Mouse (Mus musculus) midbrain, embryonic 16.5 days (tissue): ENCODE measurements around the gene Kalrn. TPM values are rescaled to one million over a fixed set of nuclear protein-coding genes. Genes with fewer than 3 reads are reported as not detected.

Source experiments
- ATAC-seq: fragments of 200-750 bp; cut with Nextera tagmentation; 2 replicates; pipeline ENCODE4 v1.8.0; 2017; ENCODE audit warnings: moderate TSS enrichment
- H3K27ac ChIP-seq: fragments of 300-500 bp; sonication (generic); 2 replicates; pipeline ENCODE4 v1.5.1; 2014; ENCODE audit warnings: mild to moderate bottlenecking, low read length, mixed read lengths
- H3K27me3 ChIP-seq: fragments of 300-500 bp; sonication (generic); 2 replicates; pipeline ENCODE4 v1.6.1; 2014; ENCODE audit warnings: low read depth, low read length, mixed read lengths; ENCODE audit not compliant: control insufficient read depth, insufficient read depth
- H3K36me3 ChIP-seq: fragments of 300-500 bp; sonication (generic); 2 replicates; pipeline ENCODE4 v1.6.1; 2014; ENCODE audit warnings: mild to moderate bottlenecking, low read length, moderate library complexity, mixed read lengths; ENCODE audit not compliant: control insufficient read depth, insufficient read depth
- H3K4me1 ChIP-seq: fragments of 300-500 bp; sonication (generic); 2 replicates; pipeline ENCODE4 v1.6.1; 2014; ENCODE audit warnings: mild to moderate bottlenecking, low read length, mixed read lengths; ENCODE audit not compliant: control insufficient read depth, insufficient read depth
- H3K4me2 ChIP-seq: fragments of 300-500 bp; sonication (generic); 2 replicates; pipeline ENCODE4 v1.6.1; 2014; ENCODE audit warnings: mild to moderate bottlenecking, low read length, mixed read lengths
- H3K4me3 ChIP-seq: fragments of 300-500 bp; sonication (generic); 2 replicates; pipeline ENCODE4 v1.5.1; 2014; ENCODE audit warnings: low read depth, mild to moderate bottlenecking, low read length, moderate library complexity, mixed read lengths
- H3K9ac ChIP-seq: fragments of 300-500 bp; sonication (generic); 2 replicates; pipeline ENCODE4 v1.6.1; 2014; ENCODE audit warnings: low read depth, low read length, mixed read lengths
- H3K9me3 ChIP-seq: fragments of 300-500 bp; sonication (generic); replicated peaks from 2 replicates; pipeline ENCODE4 v1.6.1; 2014; ENCODE audit warnings: mild to moderate bottlenecking, low read length, mixed read lengths; ENCODE audit not compliant: control insufficient read depth, poor library complexity, severe bottlenecking
- WGBS: fragments of 180-500 bp; shearing (Covaris S2); extraction: QIAGEN DNeasy Blood & Tissue Kit; methylation state at CpG from one replicate; pipeline ENCODE4 v1.1.7; 2014; 5-methylcytosine and 5-hydroxymethylcytosine counted together
- polyA plus RNA-seq: library from polyadenylated mRNA; unstranded; fragments of >200 nt; fragmentation: Nextera tagmentation; extraction: Ambion mirVana; gene quantifications from 2 replicates; pipeline ENCODE4 v1.2.1, GENCODE M21; 2015

Gene Kalrn
- polyA plus RNA-seq, 1 experiment from 2014 or later = 31.3 TPM

DNA sequence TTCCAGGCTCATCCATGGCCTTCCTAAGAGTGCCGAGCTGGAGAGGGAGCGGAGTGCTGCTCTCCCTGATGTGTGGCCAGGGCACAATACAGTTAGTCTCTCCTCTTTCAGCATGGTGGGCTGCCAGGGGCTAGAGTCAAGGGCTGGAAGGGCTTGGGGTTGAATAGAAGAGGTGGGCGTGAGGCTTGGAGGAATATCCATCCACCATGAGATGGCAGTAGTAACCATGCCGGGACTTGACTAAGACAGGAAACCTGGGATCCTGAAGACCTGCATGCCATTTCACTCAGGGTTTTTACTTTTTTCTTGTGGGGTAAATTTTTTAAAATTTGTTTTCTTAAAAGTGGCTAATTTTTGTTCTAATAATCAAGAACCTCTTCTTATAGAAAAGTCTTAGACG lies 365.4 kb downstream of the Kalrn start:
- Histone ChIP-seq H3K9ac (no peak overlapping the region), H3K9me3 (no peaks in the 10 kb centered on the region), H3K36me3 (peaks cover 20% of the 10 kb centered on the region), H3K27ac (no peak overlapping the region), H3K27me3 (no peaks in the 10 kb centered on the region), H3K4me2 (no peak overlapping the region), H3K4me3 (no peak overlapping the region), H3K4me1 (peaks cover 4% of the 10 kb centered on the region)
- WGBS = 94% methylated on average over 5 of the region's 5 CpGs
- no peak for ATAC-seq

DNA sequence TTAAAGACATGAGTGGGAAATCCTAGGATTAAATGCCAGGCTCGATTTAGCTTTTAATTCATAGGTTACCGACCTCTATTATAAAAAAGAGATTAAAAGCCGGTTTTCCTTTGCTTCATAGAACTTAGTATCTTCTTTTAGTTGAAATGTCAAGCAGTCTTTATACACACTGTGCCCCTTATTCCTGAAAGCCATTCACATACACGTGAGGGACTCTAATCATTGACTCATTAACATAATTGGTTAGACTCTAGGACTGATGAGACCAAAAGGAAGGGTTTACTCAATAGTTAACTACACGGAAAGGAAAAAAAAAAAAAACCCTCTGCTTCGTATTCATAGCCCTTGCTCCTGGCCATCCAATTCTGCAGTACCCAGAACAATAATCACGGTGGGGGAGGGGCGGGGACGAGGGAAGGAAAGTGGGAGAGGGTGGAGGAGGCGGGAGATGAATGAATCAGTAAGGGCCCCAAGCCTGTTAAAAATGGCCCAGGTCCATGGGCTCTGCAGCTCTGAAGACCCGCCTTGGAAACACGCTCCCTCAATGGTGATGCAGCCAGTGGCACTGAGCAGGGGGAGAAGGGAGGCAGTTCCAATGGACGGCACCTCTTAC lies 368.7 kb downstream of the Kalrn start:
- H3K4me2 ChIP-seq = no peak overlapping the region
- H3K9me3 ChIP-seq = no peaks in the 10 kb centered on the region
- H3K9ac ChIP-seq = no peak overlapping the region
- H3K36me3 ChIP-seq = peaks cover 5% of the 10 kb centered on the region
- H3K4me3 ChIP-seq = no peak overlapping the region
- H3K4me1 ChIP-seq = peaks cover 9% of the 10 kb centered on the region
- ATAC-seq = peak; percentile 56; the same call in 1 of the 2 replicates
- no peak overlapping the region for H3K27ac ChIP-seq
- H3K27me3 ChIP-seq = no peaks in the 10 kb centered on the region
- WGBS = 35% methylated on average over 13 of the region's 13 CpGs

DNA sequence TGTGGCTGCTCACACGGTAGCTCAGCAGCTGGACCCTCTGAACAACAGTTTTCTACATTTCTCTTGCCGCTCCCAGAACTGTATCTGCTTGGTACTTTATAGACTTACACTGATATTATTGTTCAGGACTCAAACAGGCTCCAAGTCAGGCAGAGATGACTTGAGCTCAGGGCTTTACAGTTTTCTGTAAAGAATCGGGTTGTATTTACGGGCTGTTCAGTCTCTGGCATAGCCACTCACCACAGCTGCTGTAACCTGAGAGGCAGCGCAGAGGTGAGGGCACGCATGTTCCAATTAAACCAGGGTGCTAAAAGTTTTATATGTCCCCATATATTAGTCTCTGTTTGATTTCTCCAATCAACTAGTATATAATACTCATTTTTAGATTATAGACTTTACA lies 373.8 kb downstream of the Kalrn start:
- Histone ChIP-seq H3K36me3 (peaks cover 12% of the 10 kb centered on the region), H3K9me3 (no peaks in the 10 kb centered on the region), H3K27me3 (no peaks in the 10 kb centered on the region), H3K4me3 (no peak overlapping the region), H3K9ac (no peak overlapping the region), H3K27ac (no peak overlapping the region), H3K4me1 (peaks cover 11% of the 10 kb centered on the region; the same call in 1 of the 2 replicates), H3K4me2 (no peak overlapping the region)
- 92% methylated on average over 6 of the region's 6 CpGs for WGBS
- ATAC-seq = no peak

DNA sequence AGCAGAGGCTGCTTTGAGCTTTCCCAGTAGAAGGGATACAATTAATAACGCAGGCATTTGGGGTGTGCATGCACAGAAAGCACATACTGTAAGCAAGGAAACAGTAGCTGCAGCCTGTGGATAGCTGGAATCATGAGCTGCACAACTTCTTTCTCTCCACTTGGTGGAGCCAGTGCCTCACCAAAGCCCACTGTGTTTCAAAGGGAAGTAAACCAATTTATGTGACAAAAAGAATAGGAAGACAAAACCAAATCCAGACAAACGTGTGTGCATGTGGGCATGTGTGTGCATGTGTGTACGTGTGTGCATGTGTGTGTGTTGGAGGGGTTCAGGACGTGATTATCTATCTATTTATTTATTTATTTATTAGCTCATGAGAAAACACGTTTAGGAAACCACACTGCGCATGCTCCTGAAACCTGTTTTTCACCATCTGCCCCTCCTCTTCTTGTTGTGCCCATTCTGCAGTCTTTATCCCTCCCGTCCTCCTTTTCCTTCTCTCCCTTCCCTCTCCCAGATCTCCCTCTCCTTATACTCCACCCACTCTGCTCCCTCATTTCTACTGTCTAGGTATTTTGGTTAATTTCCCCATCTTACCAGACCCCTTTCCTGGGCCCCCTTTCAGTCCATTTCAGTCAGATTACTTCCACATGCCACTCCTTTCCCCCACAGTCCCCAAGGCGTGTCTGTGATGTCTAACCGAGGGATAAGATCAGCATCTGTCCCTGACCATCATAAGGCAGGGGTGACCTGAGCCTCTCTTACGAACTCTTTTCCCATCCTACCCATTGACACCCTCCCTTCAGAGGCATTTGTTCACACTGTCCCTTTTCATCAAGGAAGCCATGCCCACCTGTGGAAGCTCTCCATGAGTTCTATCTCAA lies 380.1 kb downstream of the Kalrn start:
- ATAC-seq = peak; percentile 62
- Histone ChIP-seq H3K9me3 (no peaks in the 10 kb centered on the region), H3K36me3 (peaks cover 12% of the 10 kb centered on the region), H3K4me2 (no peak overlapping the region), H3K9ac (0 out of 2 replicates have a peak overlapping the region, but pooled peaks have one; percentile 10), H3K4me1 (peaks cover 4% of the 10 kb centered on the region; the same call in 1 of the 2 replicates), H3K27me3 (no peaks in the 10 kb centered on the region), H3K4me3 (no peak overlapping the region), H3K27ac (no peak overlapping the region)
- WGBS = 47% methylated on average over 10 of the region's 10 CpGs

DNA sequence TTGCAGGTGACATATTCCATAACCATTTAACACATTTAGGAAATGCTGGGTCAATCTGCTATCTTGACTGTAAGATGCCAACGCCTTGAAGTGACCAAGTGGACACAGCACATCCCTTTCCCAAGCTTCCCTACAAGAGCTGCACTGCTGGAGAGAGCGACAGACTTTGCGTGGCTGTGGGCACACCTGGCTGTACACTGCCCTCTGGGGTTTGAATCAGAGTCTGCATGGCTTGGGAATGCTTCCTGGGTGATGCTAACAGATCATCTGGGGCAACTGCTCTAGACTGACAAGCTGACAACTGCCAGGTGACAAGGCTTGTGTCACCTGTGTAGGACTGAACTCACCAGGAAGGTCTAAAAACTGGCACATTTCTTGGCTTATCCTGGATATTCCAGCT lies 388.6 kb downstream of the Kalrn start:
- no peaks in the 10 kb centered on the region for H3K27me3 ChIP-seq
- H3K36me3 ChIP-seq = peaks cover 16% of the 10 kb centered on the region

DNA sequence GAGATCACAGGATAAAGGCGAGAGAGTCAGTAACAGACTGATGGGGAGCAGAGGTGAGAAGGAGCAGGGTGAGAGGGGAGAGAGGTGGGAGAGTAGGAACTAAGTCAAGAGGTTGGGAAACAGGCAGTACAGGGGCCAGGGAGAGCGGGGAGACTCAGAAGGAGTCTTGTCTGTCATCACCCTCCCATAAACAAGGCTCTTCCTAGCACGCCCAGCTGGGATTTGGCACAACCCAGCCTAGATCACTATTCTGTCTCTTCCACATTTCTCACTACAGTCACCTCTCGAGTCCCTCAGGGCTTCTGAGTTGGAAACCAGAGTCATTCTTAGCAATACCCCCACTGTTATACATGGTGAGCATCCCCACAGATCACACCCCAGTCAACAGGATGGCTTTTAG lies 390.1 kb downstream of the Kalrn start:
- H3K4me1 ChIP-seq = peaks cover 3% of the 10 kb centered on the region
- no peak overlapping the region for H3K9ac ChIP-seq
- H3K27me3 ChIP-seq = no peaks in the 10 kb centered on the region
- no peak for ATAC-seq
- H3K9me3 ChIP-seq = no peaks in the 10 kb centered on the region
- WGBS = 96% methylated on average over 4 of the region's 4 CpGs
- H3K27ac ChIP-seq = no peak overlapping the region
- H3K4me3 ChIP-seq = no peak overlapping the region
- H3K4me2 ChIP-seq = no peak overlapping the region
- H3K36me3 ChIP-seq = peaks cover 11% of the 10 kb centered on the region

More for the DNA sequence above, 388.6 kb downstream of the Kalrn start:
- no peak overlapping the region for H3K4me2 ChIP-seq
- WGBS = 78% methylated on average over 3 of the region's 3 CpGs
- no peak for ATAC-seq
- H3K27ac ChIP-seq = no peak overlapping the region
- no peak overlapping the region for H3K4me3 ChIP-seq
- H3K4me1 ChIP-seq = peaks cover 3% of the 10 kb centered on the region
- H3K9ac ChIP-seq = no peak overlapping the region
- no peaks in the 10 kb centered on the region for H3K9me3 ChIP-seq

DNA sequence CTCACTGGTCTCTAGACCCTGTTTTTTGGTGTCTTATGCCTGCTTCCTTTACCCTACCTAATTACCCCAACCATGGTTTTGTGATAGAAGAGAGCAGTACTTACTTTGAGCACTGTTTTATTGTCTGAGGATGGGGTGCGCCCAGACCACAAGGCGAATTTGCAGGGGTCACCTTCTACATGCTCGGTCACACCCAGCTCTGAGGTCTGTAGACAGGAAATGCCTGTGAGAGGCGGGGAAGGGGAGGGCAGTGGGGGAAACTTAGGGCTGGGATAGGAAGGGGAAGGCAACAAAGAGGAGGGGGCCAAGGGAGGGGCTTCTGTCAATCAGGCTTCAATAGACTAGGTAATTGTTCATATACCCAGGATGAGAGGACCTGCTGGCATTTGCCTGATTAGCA lies 397.7 kb downstream of the Kalrn start:
- WGBS = 94% methylated on average over 4 of the region's 4 CpGs
- Histone ChIP-seq H3K27me3 (no peaks in the 10 kb centered on the region), H3K36me3 (peaks cover 39% of the 10 kb centered on the region), H3K4me3 (no peak overlapping the region), H3K9ac (no peak overlapping the region), H3K9me3 (no peaks in the 10 kb centered on the region), H3K4me2 (no peak overlapping the region), H3K27ac (no peak overlapping the region), H3K4me1 (peaks cover 3% of the 10 kb centered on the region)
- no peak for ATAC-seq

DNA sequence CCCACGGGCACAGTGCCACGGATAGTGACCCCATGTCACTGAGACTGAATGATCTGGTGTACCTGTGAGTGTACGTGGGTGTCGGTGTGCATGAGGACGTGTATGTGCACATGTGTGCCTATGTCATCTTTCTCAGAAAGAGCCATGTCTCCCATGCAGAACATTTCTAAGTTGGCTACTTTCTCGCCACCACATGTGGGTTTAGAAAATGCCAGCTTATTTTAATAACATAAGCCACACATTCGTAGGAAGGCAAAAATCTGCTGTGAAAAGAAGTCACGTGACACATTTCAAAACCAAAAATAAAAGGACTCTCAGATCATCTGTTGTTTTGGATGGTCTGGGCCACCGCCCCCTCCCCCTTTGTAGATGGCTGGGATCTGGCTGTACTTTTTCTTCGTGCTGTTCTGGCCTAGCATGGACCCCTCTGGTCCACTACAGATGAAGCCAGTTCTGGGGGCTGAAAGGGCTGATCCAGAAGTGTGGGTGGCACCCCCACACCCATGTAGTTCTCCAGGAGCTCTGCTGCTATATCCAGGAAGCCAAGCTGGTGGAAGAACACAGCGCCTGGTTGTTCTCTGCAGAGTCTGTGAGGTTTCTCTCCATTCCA lies 400.7 kb downstream of the Kalrn start:
- no peak overlapping the region for H3K4me3 ChIP-seq
- WGBS = 93% methylated on average over 11 of the region's 11 CpGs
- ATAC-seq = no peak
- H3K9me3 ChIP-seq = no peaks in the 10 kb centered on the region
- H3K9ac ChIP-seq = no peak overlapping the region
- peaks cover 44% of the 10 kb centered on the region for H3K36me3 ChIP-seq
- H3K27me3 ChIP-seq = no peaks in the 10 kb centered on the region
- H3K4me1 ChIP-seq = no peaks in the 10 kb centered on the region
- H3K4me2 ChIP-seq = no peak overlapping the region
- no peak overlapping the region for H3K27ac ChIP-seq

DNA sequence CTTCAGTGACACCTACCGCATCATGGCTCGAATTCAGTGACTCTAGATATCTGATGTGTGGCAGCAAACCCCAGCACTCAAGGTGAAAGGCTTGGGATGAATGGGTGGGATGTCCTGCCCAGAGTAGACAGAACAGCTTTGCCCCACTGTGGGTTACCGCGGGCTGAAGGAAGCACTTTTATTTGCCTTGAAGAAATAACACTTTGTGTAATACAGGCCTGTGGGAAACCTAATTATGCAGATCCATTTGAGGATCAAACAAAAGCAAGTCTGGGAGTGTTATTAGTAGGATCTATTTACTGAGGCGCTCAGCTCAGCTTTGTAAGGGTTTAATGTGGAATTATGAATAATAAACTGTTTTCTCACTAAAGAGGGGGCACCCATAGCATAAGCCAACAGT lies 406.3 kb downstream of the Kalrn start:
- H3K27ac ChIP-seq = peak overlapping the region; percentile 63
- no peak for ATAC-seq
- WGBS = 34% methylated on average over 5 of the region's 5 CpGs
- H3K9ac ChIP-seq = no peak overlapping the region
- H3K4me1 ChIP-seq = peaks cover 8% of the 10 kb centered on the region; the same call in 1 of the 2 replicates
- H3K9me3 ChIP-seq = no peaks in the 10 kb centered on the region
- peaks cover 15% of the 10 kb centered on the region for H3K36me3 ChIP-seq
- H3K4me3 ChIP-seq = no peak overlapping the region
- H3K4me2 ChIP-seq = no peak overlapping the region
- H3K27me3 ChIP-seq = no peaks in the 10 kb centered on the region
